Mouse (Mus musculus) urinary bladder, postnatal 14 days (tissue): ENCODE results near the gene Tfip11.

Experiments used
- DNase-seq: peaks from one replicate; pipeline ENCODE4 v3.0.0; 2021; ENCODE audit warnings: low spot score

Gene Tfip11

DNA sequence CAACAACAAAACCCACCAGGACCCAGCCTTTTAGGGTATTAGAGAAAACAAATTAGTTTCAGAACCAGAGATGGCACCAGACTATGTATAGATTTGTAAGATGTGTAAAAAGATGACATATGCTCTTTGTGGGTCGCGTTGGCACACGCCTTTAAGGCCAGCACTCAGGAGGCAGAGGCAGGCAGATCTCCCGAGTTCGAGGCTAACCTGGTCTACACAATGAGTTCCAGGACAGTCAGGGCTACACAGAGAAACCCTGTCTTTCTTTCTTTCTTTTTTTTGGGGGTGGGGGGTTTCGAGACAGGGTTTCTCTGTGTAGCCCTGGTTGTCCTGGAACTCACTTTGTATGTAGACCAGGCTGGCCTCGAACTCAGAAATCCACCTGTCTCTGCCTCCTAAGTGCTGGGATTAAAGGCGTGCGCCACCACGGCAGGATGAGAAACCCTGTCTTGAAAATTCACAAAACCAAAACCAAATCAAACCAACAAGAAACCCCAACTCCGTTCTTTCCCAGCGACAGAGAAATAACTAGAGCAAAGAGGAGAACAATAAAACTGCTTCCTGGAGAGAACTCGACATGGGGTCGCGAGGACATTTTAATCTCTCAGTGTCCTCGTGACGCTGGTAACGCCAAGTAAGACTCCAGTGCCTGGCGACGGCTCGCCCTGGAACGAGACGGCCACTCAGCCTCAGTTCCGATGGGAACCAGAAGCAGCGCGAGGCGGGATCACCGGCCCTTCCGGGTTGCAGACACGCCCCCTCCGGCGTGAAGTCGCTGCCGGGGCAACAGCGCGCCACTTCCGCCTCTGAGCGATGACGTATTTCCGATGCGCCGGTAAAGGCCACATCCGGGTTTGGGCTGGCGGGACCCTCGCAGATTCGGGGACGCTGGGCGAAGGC lies at the start of gene Tfip11:
Gene Tfip11, plus strand, starts transcription at position 813 of the 900 bp plus-strand sequence.
- peak; percentile 96 for DNase-seq

DNA sequence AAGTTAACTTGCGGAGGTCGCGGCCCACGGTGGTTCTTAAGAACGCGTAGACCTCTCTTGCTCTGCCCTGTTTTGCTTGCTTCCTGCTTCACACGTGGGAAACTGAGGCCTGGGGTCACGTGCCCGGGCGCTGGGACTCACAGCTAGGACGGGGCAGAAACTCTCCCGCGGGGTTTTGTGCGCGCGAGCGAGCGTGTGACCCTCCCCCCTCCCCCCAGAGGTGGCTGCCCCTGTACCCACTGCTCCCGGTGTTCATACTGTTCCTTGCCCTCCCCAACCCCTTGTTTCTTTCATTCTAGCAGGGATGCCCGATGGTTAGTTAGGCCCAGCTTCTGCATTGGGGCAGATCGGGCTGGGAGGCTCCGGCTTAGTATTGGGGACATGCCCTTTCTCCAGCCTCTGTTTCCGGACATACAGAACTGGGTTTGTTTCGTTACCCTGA lies 49.2 kb upstream of the Tfip11 start:
- no peak for DNase-seq

DNA sequence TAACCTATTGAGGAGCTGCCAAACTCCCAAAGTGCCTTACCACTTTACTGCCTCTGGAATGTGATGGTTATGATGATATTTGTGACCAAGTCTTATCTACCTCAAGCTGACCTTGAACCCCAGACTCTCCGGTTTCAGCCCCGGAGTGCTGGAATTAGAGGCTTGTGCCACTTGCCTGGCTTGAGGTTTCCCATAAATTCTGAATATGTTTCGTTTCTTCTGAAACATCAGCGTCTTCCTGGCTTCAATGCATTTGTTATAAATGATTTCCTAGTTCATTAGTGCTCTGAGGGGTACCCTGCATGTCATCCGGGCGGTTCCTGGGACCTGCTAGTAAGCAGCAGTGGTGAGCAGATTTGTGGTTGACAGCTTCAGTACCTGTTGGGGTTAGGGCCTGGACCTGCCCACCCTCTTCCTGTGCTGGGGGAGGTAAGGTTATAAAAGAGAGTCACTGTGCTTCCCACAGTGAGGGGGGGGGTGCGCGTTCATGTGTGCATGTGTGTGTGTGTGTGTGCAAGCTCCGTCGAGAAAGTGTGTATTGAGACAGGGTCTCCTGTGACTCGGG lies 48.2 kb upstream of the Tfip11 start:
- no peak for DNase-seq

DNA sequence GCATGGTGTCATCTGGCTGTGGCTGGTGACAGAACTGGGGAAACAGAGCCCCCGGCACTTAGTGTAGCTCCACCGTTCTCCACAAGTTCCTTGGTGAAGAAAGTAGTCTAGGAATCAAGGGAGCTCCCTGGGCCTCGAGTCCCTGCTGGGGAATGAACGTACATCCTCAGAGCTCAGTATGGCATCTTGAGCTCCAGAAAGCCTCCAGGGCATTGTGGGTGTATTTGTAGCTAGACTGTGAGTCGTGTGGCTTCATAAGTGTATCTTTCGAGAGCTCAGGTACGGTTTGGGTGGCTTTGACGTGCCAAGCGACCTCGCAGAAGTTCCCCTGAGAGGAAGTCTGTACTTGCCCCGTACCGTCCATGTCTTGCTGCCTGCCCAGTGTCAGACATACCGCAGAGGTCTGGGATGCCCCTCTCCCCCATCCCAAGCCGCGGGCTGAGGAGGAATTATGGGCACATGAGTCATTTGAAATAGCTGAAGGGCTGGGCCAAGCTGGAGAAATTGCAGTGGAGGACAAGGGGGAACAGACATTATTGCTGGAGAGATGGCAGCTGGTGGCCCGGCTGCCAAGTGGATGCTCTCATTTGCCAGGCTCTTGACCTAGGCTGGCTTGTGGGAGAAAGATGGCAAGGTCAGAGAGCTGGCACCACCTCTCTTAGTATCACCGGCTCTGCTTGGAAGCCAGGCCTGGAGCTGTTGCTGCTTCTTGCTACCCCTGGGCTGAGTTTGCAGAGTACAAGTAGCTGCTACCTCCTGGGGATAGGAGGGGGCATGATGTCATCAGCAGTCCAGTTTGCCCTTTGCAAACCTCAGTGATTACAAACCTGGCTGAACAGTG lies 46.8 kb upstream of the Tfip11 start:
- DNase-seq: no peak

DNA sequence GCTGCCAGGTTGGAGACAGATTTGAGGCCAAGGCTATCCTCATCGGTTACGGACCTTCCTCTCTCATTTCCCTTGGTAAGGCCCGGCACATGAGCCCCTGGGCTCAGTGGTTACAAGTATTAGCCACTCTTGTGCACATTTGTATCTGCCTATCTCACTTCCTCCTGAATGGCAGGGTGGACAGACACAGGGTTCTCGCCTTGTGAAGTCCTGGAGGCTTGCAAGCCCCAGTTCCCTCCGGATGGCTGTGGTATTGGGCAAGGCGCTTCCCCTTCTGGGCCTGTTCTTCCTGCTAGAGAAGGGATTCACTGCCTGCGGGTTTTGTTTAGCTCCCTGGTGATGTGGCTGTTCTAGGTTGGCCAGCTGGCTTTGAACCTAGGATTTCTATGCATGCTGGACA lies 46.0 kb upstream of the Tfip11 start:
- DNase-seq: no peak

DNA sequence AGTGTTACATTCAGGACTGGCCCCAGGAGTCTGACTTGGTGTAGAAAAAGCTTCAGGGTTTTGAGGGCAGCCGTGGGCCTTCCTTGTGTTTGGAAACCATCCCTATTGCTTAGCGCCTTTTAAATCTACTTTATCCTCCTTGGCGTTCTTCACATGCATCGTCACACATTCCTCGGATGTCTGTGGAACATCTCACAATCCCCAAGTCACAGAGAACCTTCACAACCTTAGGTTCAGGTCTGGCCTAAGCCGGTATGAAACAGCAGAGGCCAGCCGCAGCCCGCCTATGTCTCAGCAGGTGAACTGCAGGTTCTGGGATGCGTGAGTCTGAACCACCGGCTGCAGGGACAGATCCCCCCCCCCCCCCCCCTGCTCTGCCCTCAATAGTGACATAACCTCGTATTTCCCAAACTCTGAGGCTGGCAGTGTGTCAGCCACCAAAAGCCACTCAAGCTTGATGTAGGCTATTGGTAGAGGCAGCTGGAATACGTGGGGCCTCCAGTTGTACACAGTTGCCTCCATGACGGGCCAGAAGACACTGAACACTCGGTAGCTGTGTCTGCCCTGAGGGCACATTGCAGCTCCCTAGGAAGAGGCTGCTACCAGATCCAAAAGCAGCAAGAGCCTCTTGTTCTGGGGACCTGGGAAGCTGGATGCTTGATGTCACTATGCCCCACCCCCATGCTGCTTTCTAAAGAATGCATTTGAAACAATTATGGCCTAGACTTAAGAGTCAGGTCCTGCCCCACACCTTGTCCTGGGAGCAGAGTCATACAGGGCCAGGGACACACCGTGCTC lies 45.1 kb upstream of the Tfip11 start:
- DNase-seq: no peak

DNA sequence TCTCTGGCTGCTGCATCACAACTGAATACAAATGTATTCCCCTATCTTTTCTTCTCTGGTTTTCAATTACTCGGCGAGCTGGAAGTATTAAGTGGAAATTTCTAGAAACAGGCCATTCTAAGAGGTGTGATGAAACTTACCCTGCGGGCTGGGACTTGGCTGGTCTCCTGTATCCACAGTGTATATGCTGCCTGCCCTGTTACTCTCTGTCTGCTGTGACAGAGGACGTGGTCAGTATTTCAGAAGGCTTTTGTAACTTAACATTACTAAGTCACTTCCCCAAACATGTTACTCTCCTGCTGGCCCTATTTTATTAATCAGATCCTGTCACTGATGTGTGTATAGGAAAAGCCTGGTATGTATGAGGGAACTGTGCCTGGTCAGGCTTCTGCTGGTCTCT lies 44.5 kb upstream of the Tfip11 start:
- no peak for DNase-seq

DNA sequence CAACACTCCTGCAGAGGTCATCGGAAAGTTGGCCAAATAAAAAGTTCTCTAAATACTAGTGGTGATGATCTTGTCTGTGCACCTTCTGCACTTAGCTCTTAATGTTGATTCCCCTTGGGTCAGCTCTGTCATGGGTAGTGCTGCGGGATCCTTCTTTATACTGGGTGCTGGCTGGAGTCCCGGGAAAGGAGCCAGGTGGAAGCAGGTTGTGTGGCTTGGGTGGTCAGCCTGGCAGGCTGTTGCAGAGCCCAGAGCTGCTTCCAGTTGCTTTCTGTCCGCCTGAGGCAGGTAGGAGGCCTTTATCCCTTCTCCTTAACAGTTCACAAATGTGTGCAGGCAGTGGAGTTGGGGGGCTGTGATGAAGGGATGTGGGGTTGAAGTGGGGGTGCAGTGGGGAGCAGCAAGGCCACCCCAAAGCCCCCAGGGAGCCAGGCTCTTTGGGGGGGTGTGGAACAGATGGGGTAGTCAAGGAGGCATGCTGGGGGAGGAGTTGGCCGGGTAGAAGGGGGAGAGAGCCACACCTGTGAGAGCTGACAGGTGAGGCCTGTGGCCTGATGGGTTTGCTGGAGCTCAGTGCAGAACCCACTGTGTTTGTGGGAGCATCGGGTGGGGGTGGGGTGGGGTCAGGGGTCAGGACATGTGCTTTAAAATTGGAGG lies 43.9 kb upstream of the Tfip11 start:
- DNase-seq: no peak

DNA sequence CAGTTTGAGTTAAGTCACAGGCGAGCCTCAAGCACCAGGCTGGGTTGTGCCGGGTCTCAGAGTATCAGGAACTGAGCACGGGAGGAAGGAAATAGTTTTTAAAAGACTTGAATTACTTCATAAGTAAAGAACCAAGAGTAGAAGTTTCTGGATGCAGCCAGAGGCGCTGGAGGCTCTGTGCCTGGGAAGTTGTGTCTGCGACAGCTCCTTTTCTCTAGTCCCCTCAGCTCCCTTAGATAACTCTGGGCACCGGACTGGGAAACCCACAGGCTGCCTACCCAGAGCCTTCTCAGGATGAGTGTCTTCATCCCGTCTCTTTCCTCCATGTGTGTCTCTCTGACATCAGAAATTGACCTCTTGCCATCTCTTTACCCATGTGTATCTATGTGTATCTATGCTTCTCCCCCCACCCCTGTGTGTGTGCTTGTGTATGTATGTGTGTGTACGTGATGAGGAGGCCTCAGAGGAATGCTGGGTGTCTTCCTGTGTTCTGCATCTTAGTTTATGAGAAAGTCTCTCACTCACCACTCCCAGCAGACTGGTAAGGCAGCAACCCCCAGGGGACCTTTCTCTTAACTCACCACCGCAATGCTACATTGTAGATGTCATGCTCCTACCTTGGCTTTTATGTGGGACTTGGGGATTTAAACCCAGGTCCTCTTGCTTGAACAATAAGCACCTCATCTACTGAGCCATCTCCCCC lies 43.2 kb upstream of the Tfip11 start:
- DNase-seq: no peak

DNA sequence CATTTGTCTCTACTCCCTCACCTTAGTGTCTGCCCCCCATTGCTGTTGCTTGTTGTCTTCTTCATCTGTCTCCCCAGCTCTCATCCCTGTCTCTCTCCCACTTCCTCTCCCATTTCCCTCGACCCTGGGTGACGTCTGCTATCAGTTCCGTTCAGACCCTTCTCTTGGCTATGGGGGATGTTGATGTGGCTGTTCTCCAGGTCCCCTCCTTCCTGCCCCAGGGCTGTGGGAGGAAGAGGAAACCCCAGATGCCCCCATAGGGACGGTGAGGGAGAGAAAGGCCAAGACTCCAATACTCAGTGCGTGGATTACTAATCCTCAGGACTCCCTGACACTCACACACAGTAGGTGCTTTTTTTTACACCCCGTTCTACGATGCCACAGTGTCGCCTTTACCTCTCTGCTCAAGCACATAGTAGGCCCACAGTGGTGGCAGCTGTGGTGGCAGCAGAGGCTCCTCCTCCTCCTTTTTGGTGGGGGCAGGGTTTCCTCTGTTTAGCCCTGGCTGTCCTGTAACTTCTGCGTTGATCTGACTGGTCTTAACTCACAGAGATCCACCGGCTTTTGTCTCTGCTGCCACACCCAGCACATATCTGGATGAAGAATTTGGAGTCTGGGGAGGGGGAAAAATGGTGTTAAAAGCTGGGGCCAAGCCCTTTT lies 42.5 kb upstream of the Tfip11 start:
- DNase-seq: no peak

DNA sequence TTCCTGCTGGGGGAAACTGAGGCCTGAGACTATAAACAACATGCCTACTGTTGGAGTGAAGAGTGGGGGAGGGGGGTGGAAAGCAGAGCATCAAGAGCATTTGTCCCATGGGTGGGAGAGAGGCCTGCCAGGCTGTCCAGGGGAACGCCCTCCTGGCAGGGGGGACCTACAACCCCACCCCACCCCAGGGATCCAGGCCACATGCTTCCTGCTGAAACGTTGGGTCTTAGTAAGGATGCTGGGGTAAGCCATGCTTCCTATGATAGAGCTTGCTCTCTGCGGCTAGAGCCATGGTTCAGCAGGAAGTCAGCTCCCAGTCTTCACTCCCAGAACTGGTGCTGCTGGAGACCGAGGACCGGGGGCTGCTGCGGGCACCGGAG lies 42.0 kb upstream of the Tfip11 start:
- DNase-seq: no peak

DNA sequence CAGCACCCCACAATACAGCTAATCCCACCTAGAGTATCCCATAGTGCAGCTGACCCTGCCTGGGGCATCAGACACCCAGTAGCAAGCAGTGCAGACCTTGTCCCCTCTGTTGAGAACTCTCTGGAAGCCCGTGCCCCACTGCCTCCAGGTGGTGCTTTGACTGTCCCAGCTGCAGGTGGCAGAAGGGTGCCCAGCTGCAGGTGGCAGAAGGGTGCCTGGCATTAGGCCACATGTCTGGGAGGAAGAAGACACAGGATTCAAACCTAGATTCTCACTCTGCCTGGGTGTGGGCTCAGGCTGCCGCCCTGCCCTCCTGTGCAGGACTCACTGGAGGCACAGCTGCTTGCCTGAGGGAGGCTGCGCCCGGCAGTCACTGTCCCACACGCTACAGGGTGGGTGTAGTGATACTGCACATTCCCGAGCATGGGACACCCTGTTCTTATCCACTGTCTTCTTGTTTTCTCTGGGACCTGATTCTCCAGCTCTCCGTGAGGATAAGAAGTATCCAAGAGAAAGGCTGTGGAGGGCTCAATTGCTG lies 40.5 kb upstream of the Tfip11 start:
- no peak for DNase-seq

DNA sequence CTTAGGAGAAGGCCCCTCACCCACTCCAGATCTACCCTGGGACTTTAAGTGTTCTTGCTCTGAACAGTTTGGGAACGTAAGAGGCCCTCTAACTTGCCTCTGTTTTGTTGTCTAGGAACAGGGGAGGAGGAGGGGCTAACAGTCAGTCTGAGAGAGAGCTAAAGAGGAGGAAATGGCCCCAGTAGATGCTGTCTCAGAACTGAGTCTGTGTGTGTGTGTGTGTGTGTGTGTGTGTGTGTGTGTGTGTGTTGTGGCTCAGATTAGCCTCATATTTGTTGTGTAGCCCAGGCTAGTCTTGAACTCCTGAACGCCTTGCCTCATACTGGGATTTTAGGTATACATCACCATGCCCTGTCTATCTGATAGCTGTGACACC lies 39.6 kb upstream of the Tfip11 start:
- DNase-seq: no peak

DNA sequence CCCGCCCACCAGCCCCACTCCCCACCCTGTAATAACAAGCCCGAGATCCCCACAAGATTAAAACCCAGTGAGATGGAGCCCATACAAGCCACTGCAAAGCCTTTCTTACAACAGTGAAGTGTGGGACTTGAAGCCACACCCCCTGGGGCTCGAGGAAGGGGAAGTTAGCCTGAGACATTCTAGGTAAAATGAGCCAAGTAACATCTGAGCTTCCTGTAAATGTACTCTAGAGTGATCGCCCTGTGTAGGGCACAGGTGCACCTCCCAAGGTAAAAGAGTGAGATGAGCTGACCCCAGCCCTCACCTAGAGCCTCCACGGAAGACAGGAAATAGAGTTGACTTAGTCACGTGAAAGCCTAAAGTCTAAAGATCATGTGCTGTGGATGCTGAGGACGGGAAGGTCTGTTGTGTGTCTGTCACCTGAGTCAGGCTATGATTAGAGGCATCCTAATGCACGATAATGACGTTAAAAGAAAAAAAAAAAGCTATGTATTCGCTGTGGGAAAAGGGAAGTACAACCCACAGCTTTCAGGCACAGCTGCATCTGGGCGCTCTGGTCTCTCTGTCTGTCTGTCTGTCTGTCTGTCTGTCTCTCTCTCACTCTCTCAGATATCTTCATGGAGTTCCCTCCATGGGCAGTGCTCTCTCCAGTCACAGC lies 39.0 kb upstream of the Tfip11 start:
- DNase-seq: no peak

DNA sequence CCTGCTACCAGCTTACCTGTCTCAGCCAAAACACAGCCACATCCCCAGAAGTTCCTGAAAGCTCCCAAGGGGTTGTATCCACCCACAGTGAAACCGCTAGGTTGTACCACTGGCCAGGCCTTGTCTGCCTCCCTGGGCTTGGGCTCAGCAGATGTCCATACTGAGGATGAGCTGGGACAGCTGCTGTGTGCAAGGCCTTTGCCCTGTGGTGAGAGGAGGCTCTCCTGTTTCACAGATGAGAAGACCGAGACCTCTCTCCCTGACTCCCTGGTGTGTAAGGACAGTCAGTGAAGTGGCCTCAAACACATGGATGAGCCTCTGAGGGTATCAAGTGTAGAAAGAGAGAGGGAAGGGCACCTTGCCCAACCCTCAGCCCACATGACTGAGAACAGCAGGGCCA lies 38.5 kb upstream of the Tfip11 start:
- no peak for DNase-seq

DNA sequence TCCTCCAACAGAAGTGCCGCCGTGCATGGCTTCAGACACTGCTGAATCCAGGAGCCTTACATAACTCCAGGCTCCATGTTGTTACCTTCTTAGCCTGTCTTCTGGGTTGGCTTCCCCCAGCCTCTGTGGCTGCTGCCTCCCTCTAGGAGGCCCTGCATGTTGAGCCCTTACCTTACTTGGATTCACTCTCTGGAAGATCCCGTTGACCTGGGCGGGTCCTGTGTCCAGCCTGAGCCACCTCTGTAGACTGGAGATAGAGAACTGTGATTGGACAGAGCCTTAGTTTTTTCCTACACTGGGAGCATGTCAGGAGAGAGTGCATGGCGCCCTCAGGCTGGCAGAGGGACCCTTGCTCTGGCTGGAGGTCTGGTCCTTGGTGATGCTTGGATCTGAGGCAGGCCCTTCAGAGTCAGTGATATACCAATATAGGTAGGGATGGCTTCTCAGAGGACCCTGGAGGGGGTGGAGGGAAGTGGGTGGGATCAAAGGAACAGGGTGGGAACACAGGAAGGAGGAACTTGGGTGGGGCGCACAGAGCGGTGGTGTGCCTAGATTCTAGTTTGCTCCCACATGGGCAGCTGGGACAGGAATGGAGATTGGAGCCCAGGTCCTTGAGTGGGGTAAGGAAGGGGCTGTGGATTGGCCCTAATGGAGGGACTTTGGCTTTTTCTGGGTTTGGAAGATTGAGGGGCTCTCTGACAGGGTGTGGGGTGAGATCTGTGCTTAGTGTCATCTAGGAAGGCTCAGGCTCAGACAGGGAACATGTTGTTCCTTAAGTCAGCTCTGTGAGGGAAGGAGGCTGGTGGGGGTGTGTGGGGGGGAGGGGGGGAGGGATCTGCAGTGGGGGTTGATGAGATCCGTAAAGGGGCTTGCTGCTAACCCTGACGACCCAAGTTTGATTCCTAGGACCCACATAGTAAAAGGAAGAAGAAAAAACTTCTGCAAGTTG lies 37.7 kb upstream of the Tfip11 start:
- DNase-seq: no peak

DNA sequence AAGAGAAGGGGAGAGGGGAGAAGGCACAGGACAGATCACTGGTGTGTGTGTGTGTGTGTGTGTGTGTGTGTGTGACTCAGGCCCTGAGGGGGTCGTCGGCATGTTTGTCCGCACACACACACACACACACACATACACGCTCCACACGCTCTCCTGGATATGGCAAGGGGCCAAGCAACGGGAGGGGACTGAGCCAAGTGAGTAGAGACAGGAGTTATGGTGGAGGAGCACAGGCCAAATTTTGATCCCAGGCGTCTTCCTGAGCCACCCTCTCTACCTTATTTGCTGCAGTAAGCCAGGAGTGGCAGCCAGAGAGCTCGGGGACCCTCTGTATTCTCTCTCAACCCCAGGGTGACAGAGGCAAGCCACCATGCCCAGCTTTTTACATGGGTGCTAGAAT lies 36.9 kb upstream of the Tfip11 start:
- no peak for DNase-seq

DNA sequence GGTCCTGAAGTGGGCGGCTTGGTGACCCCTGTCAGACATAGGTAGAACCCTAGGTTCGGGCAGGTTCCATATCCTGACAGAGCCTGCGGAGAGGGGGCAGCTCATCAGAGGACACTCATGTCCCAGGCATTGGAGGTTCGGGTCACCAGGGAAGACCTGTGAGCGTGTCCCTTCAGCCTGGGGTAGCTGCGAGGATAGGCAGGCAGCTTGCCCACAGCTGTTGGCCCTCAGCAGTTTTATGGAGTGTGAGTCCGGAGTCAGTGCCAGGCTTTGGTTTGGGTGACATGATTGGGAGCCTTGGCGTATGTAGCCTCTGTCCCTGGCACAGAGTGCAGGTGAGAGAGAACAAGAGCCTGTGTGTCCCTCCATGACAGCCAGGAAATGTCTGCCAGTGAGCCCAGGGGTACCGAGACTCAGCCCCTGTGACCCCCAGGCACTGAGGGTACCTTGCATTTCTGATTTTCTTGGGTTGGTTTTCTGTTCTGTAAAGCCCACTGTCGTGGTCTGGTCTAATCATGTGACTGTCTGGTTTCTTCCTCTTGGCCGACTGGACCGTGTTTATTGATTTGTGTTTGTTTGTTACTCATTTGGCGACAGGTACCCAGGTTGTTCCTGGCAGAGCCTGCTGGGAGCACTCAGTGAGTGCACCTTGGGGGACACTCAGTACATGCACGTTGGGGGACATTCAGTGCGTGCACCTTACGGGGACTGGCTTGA lies 36.2 kb upstream of the Tfip11 start:
- DNase-seq: peak; percentile 25
